Mouse (Mus musculus) layer of hippocampus, adult 18-20 months (tissue): ENCODE measurements at regions not wholly inside any gene's neighbourhood (a gene's known extent, or its start where the extent isn't known, plus 50 kb on each side); places are given as distances from the start of the nearest gene placed in this dataset.
"Not testable (repeated sequence)": the region's sequence is repeated elsewhere in the genome, so short reads cannot be mapped to it uniquely, and the experiment has no call there.

Source experiments
- DNase-seq, 2 experiments: peaks; one replicate each; pipeline ENCODE4 v3.0.0; 2022; ENCODE audit warnings: low spot score in 2 of 2

- no peak for DNase-seq
These were observed 69.3 kb downstream of the Btg1 start for GRCm38 (mm10) chr10:96685991-96686601.

- DNase-seq = no peak
These were observed 70.0 kb downstream of the Btg1 start for GRCm38 (mm10) chr10:96686659-96687440.

GRCm38 (mm10) chr10:96687441-96687772 is 70.6 kb downstream of the Btg1 start:
- no peak for DNase-seq

GRCm38 (mm10) chr10:96689976-96690867 is 73.4 kb downstream of the Btg1 start:
- DNase-seq = no peak

- DNase-seq = no peak
These were observed 74.1 kb downstream of the Btg1 start for GRCm38 (mm10) chr10:96690868-96691302.

- DNase-seq = no peak
These were observed 74.6 kb downstream of the Btg1 start for GRCm38 (mm10) chr10:96691319-96691870.

GRCm38 (mm10) chr10:96692821-96693220 is 76.0 kb downstream of the Btg1 start:
- no peak for DNase-seq

GRCm38 (mm10) chr10:96693766-96694165 is 77.0 kb downstream of the Btg1 start:
- DNase-seq = no peak

- no peak for DNase-seq
These were observed 79.8 kb downstream of the Btg1 start for GRCm38 (mm10) chr10:96696571-96696970.

- DNase-seq = no peak
These were observed 81.0 kb downstream of the Btg1 start for GRCm38 (mm10) chr10:96697781-96698180.

GRCm38 (mm10) chr10:96706656-96707055 is 89.8 kb downstream of the Btg1 start:
- no peak for DNase-seq

- no peak for DNase-seq
These were observed 91.7 kb downstream of the Btg1 start for GRCm38 (mm10) chr10:96708471-96708870.

GRCm38 (mm10) chr10:96709698-96710356 is 93.0 kb downstream of the Btg1 start:
- no peak for DNase-seq

GRCm38 (mm10) chr10:96711993-96712392 is 95.2 kb downstream of the Btg1 start:
- DNase-seq = no peak

GRCm38 (mm10) chr10:96714702-96715101 is 97.9 kb downstream of the Btg1 start:
- no peak for DNase-seq

- DNase-seq = no peak
These were observed 100.5 kb downstream of the Btg1 start for GRCm38 (mm10) chr10:96717281-96717680.

- not testable (repeated sequence) for DNase-seq
These were observed 101.9 kb downstream of the Btg1 start for GRCm38 (mm10) chr10:96718706-96719105.

GRCm38 (mm10) chr10:96720281-96720711 is 103.5 kb downstream of the Btg1 start:
- peak in 1 of 2 experiments; percentile 16 for DNase-seq

- DNase-seq = no peak
These were observed 104.3 kb downstream of the Btg1 start for GRCm38 (mm10) chr10:96720956-96721688.

GRCm38 (mm10) chr10:96722491-96722890 is 105.7 kb downstream of the Btg1 start:
- no peak for DNase-seq
